Mouse (Mus musculus) heart, postnatal 0 days (tissue): ENCODE results near the gene Bcar3.

Experiments used
- CTCF ChIP-seq: IDR thresholded peaks from 2 replicates; pipeline ENCODE4 v1.5.1; 2016; ENCODE audit warnings: antibody characterized with exemption, control low read depth, low read depth
- EP300 ChIP-seq: IDR thresholded peaks from 2 replicates; pipeline ENCODE4 v1.6.1; 2016; ENCODE audit warnings: antibody characterized with exemption, low read depth

DNA sequence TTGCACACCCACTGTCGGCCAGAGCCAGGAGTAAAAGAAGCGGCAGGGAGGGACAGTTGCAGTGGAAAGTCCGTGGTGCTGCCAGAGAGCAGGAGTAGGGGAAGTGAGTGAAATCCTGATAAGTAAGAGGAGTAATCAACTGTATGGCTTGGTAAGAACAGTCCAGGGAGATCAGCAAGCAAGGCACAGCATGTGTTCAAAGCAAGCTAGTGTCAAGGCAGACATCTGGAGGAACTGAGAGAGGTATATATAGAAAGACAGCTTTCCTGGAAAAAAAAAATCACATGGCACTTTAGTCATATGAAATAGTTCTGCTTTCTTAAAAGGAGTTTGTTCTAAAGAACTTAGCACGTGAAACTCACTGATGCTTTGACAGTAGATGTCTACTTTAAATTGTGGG is 78.7 kb downstream of the Bcar3 start:
- TF ChIP-seq EP300: no peak
- no peak for TF ChIP-seq CTCF
